Comparison of ENCODE assay signal across 12 mouse cellular contexts in genomic region chr4:95487323-95487722, GRCm38 (mm10).
DNase-seq lines count a peak whose midpoint lies in the region; ATAC-seq and TF ChIP-seq lines count a peak whose summit lies in the region.
"Had no signal": no experiment of that assay in that cellular context is flagged by ENCODE, and none has a peak within 500 bp of the region (broad histone marks: within the 10 kb centered on the region; RNA-seq: fewer than 3 reads in every experiment).

No protein-coding gene starts in this region.

- H3K36me3 ChIP-seq in kidney, postnatal 0 days (ENCODE audit: insufficient read depth, low read length): no peaks in the 10 kb centered on the region
- no peaks in the 10 kb centered on the region for H3K36me3 ChIP-seq in kidney, adult 2 months (ENCODE audit: control insufficient read depth, insufficient read depth, low read length)
- H3K36me3 ChIP-seq in neural tube, embryonic 14.5 days (ENCODE audit: control insufficient read depth, insufficient read depth, low read length): no peaks in the 10 kb centered on the region
- H3K36me3 ChIP-seq in intestine, postnatal 0 days (ENCODE audit: control insufficient read depth, insufficient read depth): no peaks in the 10 kb centered on the region
- H3K36me3 ChIP-seq in stomach, embryonic 16.5 days (ENCODE audit: control insufficient read depth, insufficient read depth, low read length): no peaks in the 10 kb centered on the region

- no peak for TF ChIP-seq POLR2A in kidney, adult 2 months (IDR thresholded peaks at IDR 0.05; ENCODE audit: low read depth, low read length)

- no peak overlapping the region for H3K27ac ChIP-seq in kidney, postnatal 0 days
- H3K27ac ChIP-seq in kidney, adult 2 months (ENCODE audit: insufficient read depth, low read depth, low read length): no peak overlapping the region
- H3K27ac ChIP-seq in neural tube, embryonic 14.5 days (ENCODE audit: low read depth, low read length): no peak overlapping the region
- H3K27ac ChIP-seq in intestine, postnatal 0 days (ENCODE audit: low read depth, low read length): 0 out of 2 replicates have a peak overlapping the region, but pooled peaks have one; percentile 21
- H3K27ac ChIP-seq in stomach, embryonic 16.5 days (ENCODE audit: low read length): peak overlapping the region; percentile 30
- H3K27ac ChIP-seq: macrophage had no signal

- H3K9me3 ChIP-seq in kidney, postnatal 0 days (replicated peaks; ENCODE audit: low read length): no peaks in the 10 kb centered on the region
- H3K9me3 ChIP-seq in neural tube, embryonic 14.5 days (ENCODE audit: control insufficient read depth, low read length): no peaks in the 10 kb centered on the region
- H3K9me3 ChIP-seq in intestine, postnatal 0 days (ENCODE audit: control insufficient read depth): no peaks in the 10 kb centered on the region
- H3K9me3 ChIP-seq in stomach, embryonic 16.5 days (replicated peaks; ENCODE audit: control insufficient read depth, low read length): no peaks in the 10 kb centered on the region

- 0 out of 2 replicates have a peak overlapping the region, but pooled peaks have one; percentile 2 for H3K9ac ChIP-seq in kidney, postnatal 0 days (ENCODE audit: low read depth, low read length)
- no peak overlapping the region for H3K9ac ChIP-seq in neural tube, embryonic 14.5 days (replicated peaks; ENCODE audit: low read depth, low read length)
- no peak overlapping the region for H3K9ac ChIP-seq in intestine, postnatal 0 days (ENCODE audit: low read depth, low read length)
- no peak overlapping the region for H3K9ac ChIP-seq in stomach, embryonic 16.5 days (ENCODE audit: low read length)

- no peaks in the 10 kb centered on the region for H3K27me3 ChIP-seq in kidney, postnatal 0 days (ENCODE audit: insufficient read depth, low read length)
- H3K27me3 ChIP-seq in kidney, adult 2 months (replicated peaks; ENCODE audit: control insufficient read depth, insufficient read depth, low read length): no peaks in the 10 kb centered on the region
- no peaks in the 10 kb centered on the region for H3K27me3 ChIP-seq in neural tube, embryonic 14.5 days (ENCODE audit: control insufficient read depth, insufficient read depth, low read length)
- H3K27me3 ChIP-seq in intestine, postnatal 0 days (replicated peaks; ENCODE audit: control insufficient read depth, insufficient read depth, low read length): no peaks in the 10 kb centered on the region
- H3K27me3 ChIP-seq in stomach, embryonic 16.5 days (ENCODE audit: control insufficient read depth, insufficient read depth, low read length): no peaks in the 10 kb centered on the region

- WGBS in kidney, postnatal 0 days: 70% methylated on average over 7 of the region's 7 CpGs
- 39% methylated on average over 7 of the region's 7 CpGs for WGBS in kidney, adult 2 months
- 69% methylated on average over 7 of the region's 7 CpGs for WGBS in neural tube, embryonic 14.5 days
- whole genome bisulfite sequencing in intestine, postnatal 0 days: 59% methylated on average over 7 of the region's 7 CpGs
- WGBS in stomach, embryonic 16.5 days: 54% methylated on average over 7 of the region's 7 CpGs

- ATAC-seq in kidney, postnatal 0 days (replicated peaks; ENCODE audit: low FRiP score, low read depth): no peak
- 0 out of 2 replicates have a peak, but pooled peaks have one; percentile 21 for ATAC-seq in neural tube, embryonic 14.5 days (ENCODE audit: low read depth)
- ATAC-seq in intestine, postnatal 0 days: no peak
- ATAC-seq in stomach, embryonic 16.5 days (ENCODE audit: insufficient read depth, low FRiP score): no peak

- TF ChIP-seq CTCF in kidney, postnatal 0 days (IDR thresholded peaks at IDR 0.05; ENCODE audit: low read depth): no peak
- no peak for TF ChIP-seq CTCF in kidney, adult 2 months (conservative IDR thresholded peaks at IDR 0.05; ENCODE audit: insufficient read depth, insufficient read length, low read depth, low read length)
- TF ChIP-seq CTCF in intestine, postnatal 0 days (IDR thresholded peaks at IDR 0.05; ENCODE audit: low read depth): no peak

- no peaks in the 10 kb centered on the region for H3K4me1 ChIP-seq in kidney, postnatal 0 days (replicated peaks; ENCODE audit: insufficient read depth, low read length)
- H3K4me1 ChIP-seq in kidney, adult 2 months (ENCODE audit: control insufficient read depth, insufficient read depth, low read length): peaks cover 11% of the 10 kb centered on the region
- 0 out of 2 replicates have a peak, but pooled peaks cover 4% of the 10 kb centered on the region for H3K4me1 ChIP-seq in neural tube, embryonic 14.5 days (ENCODE audit: control insufficient read depth, insufficient read depth, low read length)
- H3K4me1 ChIP-seq in intestine, postnatal 0 days (replicated peaks; ENCODE audit: control insufficient read depth, insufficient read depth, low read length): 0 out of 2 replicates have a peak, but pooled peaks cover 8% of the 10 kb centered on the region
- peaks cover 12% of the 10 kb centered on the region; the same call in 1 of the 2 replicates for H3K4me1 ChIP-seq in stomach, embryonic 16.5 days (ENCODE audit: control insufficient read depth, insufficient read depth, low read length)

- H3K4me3 ChIP-seq in kidney, postnatal 0 days (replicated peaks; ENCODE audit: low read depth, low read length): no peak overlapping the region
- no peak overlapping the region for H3K4me3 ChIP-seq in kidney, adult 2 months (ENCODE audit: insufficient read depth, low read depth, low read length)
- H3K4me3 ChIP-seq in neural tube, embryonic 14.5 days (ENCODE audit: low read depth, low read length): no peak overlapping the region
- H3K4me3 ChIP-seq in intestine, postnatal 0 days (ENCODE audit: low read depth, low read length): no peak overlapping the region
- H3K4me3 ChIP-seq in stomach, embryonic 16.5 days (replicated peaks; ENCODE audit: low read length): no peak overlapping the region
- H3K4me3 ChIP-seq: myocyte had no signal

- DNase-seq in kidney, postnatal 0 days (ENCODE audit: low spot score): no peak
- DNase-seq in kidney, adult 2 months: no peak
- DNase-seq in neural tube, embryonic 10.5 days (ENCODE audit: extremely low spot score, low spot score): no peak
- no peak for DNase-seq in cerebellum, adult 11-12 months
- DNase-seq: embryo, embryonic 11 days; kidney, adult 9 months; right cerebral cortex, adult 18-20 months had no signal

- H3K4me2 ChIP-seq in kidney, postnatal 0 days (ENCODE audit: low read length): no peak overlapping the region
- no peak overlapping the region for H3K4me2 ChIP-seq in neural tube, embryonic 14.5 days (ENCODE audit: low read depth, low read length)
- H3K4me2 ChIP-seq in intestine, postnatal 0 days (replicated peaks; ENCODE audit: low read depth): 0 out of 2 replicates have a peak overlapping the region, but pooled peaks have one; percentile 13
- H3K4me2 ChIP-seq in stomach, embryonic 16.5 days (ENCODE audit: low read depth, low read length): peak overlapping the region; percentile 12; the same call in 1 of the 2 replicates

Comparison
In these comparisons a context has a peak if more than half of its experiments do, and no peak if none do; other contexts are left out.
1. H3K27ac ChIP-seq: peak in intestine, postnatal 0 days (single experiment) and stomach, embryonic 16.5 days (single experiment); none in kidney, postnatal 0 days (single experiment), kidney, adult 2 months (single experiment) and neural tube, embryonic 14.5 days (single experiment).
2. H3K4me2 ChIP-seq: peak in intestine, postnatal 0 days (single experiment) and stomach, embryonic 16.5 days (single experiment); none in kidney, postnatal 0 days (single experiment) and neural tube, embryonic 14.5 days (single experiment).